Mouse (Mus musculus): Measurements from ENCODE around the gene Dspp.
A peak's percentile ranks its signal among the peaks of the same experiment; 100 is the strongest.

The Dspp gene

GRCm38 (mm10) chr5:104201153-104201950, 30.8 kb downstream of the Dspp start:
- DNase-seq: no peak

DNA sequence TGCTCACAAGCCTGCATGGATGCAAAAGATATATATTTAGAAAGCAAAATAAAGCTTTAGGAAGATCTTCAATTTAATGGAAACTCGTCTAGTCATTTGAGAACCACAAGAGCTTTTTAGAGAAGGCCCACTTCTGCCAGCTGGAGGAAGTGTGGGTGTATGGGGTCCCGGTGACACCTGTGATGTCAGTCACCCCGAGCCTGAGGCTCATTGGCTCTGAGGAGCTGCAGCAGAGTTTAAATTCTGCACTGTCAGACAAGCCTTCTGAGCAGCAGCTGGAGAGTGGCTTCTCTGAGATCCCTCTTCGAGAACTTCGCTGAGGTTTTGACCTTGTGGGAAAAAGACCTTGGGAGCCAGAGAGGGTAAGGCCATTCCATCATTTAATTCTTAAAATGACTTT, 31.8 kb downstream of the Dspp start, which contains the start of gene Dmp1:
Dmp1 (plus strand) TSS at position 263 of the 400 bp plus-strand sequence.
- DNase-seq: no peak

GRCm38 (mm10) chr5:104212531-104212930, 42.0 kb downstream of the Dspp start:
- peak in 1 of 2 experiments; percentile 4 for DNase-seq

DNA sequence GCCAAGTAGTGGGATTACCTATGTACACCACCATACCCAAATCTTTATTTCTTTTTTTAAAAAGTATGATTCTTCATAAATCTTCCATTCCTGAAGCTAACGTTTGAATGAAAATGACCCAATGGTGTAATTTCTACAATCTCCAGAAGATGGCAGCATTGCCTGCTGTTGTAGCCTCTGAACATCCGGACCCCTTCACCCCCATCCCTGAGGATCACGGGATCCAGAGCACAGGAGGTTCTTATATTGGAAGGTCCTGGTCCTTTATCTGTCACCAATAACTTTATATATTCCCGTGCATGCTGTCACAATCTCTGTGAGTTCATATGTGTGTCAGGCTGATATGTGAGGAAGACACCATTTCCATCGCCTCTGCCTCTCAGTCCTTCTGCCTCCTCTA, 48.4 kb downstream of the Dspp start:
- DNase-seq: peak; percentile 15 to 21

DNA sequence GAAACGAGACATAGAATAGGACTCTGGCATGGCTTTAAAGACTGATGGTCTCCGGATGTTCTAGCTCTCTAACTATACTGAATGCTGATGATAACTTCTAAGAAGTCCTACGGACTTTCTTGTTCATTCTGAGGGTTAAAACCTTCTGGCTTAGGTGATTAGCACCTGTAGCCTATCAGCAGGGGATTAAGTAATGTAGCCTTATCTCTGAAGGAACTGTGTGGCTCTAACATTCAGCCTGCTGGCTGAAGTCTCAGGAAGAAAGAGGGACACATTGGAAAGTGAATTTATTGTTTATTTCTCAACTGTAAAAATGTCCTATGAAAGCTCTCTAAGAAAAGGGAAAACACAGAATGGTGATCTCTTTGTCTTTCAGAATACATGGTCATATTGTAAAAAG, 53.8 kb downstream of the Dspp start:
- no peak for DNase-seq

GRCm38 (mm10) chr5:104224750-104225149, 54.2 kb downstream of the Dspp start:
- DNase-seq: no peak

DNA sequence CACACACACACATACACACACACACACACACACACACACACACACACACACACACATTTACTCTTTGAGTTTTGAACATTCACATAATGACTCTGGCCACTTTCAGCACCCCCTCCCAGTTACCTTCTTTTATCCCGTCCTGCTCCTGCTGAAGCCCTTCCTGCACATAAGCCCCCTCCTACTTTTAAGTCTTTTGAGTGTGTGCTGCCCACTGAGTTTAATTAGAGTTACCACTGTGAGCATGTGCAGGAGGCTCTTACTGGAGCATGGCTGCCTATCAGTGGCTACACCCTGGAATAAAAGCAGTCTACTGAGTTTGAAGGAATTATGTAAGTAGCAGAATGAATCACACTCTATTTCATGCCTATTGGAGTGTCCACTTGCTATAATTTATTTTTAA, 58.0 kb downstream of the Dspp start:
- DNase-seq: no peak
